Mouse (Mus musculus): Measurements from ENCODE around the gene Syt1. TPM values are rescaled to one million over a fixed set of nuclear protein-coding genes. Genes with fewer than 3 reads are reported as not detected.

Syt1 gene
- 115 and 118 TPM in 2 replicates for polyA plus RNA-seq (2012; rRNA removed)

DNA sequence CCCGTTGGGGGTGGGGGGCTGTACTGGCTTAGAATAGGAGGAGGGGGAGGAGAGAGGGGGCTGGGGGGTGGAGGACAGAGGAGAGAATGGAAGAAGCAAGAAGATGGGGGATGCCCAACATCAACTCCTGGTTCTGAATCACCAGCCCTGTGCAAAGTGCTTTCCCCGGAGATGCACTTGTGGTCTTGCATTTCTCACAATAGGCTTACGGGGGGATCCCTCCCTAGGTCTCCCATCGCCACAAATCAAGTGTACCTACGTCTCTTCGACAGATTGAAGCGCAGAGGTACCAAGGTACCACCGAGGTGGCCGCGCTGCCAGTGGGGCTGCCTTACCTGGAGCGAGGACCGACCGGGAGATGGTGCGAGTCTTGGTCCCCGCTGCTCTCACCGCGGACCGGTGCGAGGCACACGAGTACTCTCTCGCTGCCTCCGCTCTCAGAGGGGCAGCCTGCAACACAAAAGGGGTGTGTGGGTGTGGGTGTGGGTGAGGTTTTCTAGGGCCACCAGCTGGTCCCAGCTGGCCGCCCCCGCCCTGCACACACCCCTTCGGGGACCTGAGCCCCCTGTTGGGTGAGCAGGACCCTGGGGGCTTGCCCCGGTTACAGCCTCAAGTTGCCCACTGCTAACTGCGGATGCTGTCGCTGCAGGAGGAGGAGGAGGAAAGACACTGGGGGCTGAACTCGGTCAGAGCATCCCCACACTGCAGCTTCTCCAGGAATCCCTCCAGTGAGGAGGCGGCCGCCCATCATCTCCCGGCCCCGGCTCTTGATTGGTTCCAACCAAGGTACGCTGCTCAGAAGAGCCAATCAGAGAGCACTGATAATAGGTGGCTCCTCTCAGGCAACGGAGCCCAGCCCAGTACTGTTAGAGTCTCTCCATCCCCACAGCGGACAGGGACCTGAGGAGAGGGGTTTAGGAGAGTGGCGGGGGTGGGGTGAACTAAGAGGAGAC lies at the start of gene Syt1:
Gene Syt1, minus strand, starts transcription at position 742 of the 953 bp plus-strand sequence.

DNA sequence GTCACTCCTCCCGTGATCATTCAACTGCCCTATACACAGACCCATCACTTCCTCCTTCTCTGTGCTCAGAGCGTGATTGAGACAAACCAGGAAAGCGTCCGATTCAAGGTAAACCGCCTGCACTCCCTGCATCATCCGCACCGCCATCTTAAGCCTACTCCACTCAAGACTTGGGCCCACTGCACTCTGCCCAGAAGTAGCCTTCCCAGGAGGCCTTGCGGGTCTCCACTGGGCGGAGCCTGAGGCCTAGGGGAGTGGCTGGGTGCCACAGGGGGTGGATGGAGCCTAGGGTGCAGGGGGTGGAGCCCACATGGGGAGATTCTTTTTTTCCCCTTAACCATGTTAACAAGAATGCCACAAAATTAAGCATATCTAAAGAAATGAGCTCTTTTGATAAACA lies 310.8 kb downstream of the Syt1 start, which contains the start of gene Gm5136:
Gene Gm5136, minus strand, starts transcription at position 215 of the 400 bp plus-strand sequence.

